Mouse (Mus musculus) embryonic fibroblast, embryonic 13.5 days (primary cell): ENCODE data around the gene Krt83. TPM values are rescaled to one million over a fixed set of nuclear protein-coding genes. Genes with fewer than 3 reads are reported as not detected.
A peak's percentile ranks its signal among the peaks of the same experiment; 100 is the strongest.

Experiments used
- H3K27ac ChIP-seq: 2 replicates; pipeline ENCODE4 v1.5.1; 2012; ENCODE audit warnings: low read length, control low read depth, inconsistent platforms; ENCODE audit not compliant: insufficient read depth
- H3K4me1 ChIP-seq: 2 replicates; pipeline ENCODE4 v1.6.1; 2011; ENCODE audit warnings: low read length; ENCODE audit not compliant: control insufficient read depth, insufficient read depth
- H3K4me3 ChIP-seq: 2 replicates; pipeline ENCODE4 v1.5.1; 2011; ENCODE audit warnings: mild to moderate bottlenecking, control low read depth, low read length; ENCODE audit not compliant: insufficient read depth
- CTCF ChIP-seq: IDR thresholded peaks from 2 replicates; pipeline ENCODE4 v1.5.1; 2011; ENCODE audit warnings: mild to moderate bottlenecking, control low read depth, low read length, moderate library complexity, borderline replicate concordance; ENCODE audit not compliant: insufficient read depth
- POLR2A ChIP-seq: IDR thresholded peaks from 2 replicates; pipeline ENCODE4 v1.6.1; 2011; ENCODE audit warnings: low read depth, mild to moderate bottlenecking, control low read depth, low read length, moderate library complexity
- polyA plus RNA-seq: library from polyadenylated mRNA; stranded (reverse); fragments of >200 nt; gene quantifications from 2 replicates; pipeline ENCODE4 v1.2.4, GENCODE M21; 2011; ENCODE audit warnings: low read depth; ENCODE audit not compliant: missing spikeins, insufficient read length

The Krt83 gene
- polyA plus RNA-seq, 1 experiment, result not detected

GRCm38 (mm10) chr15:101497181-101497580, 5.9 kb upstream of the Krt83 start:
- Histone ChIP-seq H3K4me3 (no peak overlapping the region), H3K4me1 (no peaks in the 10 kb centered on the region), H3K27ac (no peak overlapping the region)
- TF ChIP-seq POLR2A (no peak), CTCF (0 out of 2 replicates have a peak, but pooled peaks have one; percentile 25)

- Histone ChIP-seq H3K4me1 (no peaks in the 10 kb centered on the region), H3K27ac (no peak overlapping the region), H3K4me3 (no peak overlapping the region)
- TF ChIP-seq CTCF, result no peak
- TF ChIP-seq POLR2A, result no peak
Measured at GRCm38 (mm10) chr15:101495266-101495665, 4.0 kb upstream of the Krt83 start.

- no peak for TF ChIP-seq CTCF
- no peak for TF ChIP-seq POLR2A
- H3K4me3 ChIP-seq, result no peak overlapping the region
- H3K27ac ChIP-seq, result no peak overlapping the region
- H3K4me1 ChIP-seq, result no peaks in the 10 kb centered on the region
Measured at GRCm38 (mm10) chr15:101494203-101494602, 2.9 kb upstream of the Krt83 start.

- TF ChIP-seq CTCF (no peak), POLR2A (no peak)
- Histone ChIP-seq H3K4me1 (no peaks in the 10 kb centered on the region), H3K27ac (no peak overlapping the region), H3K4me3 (no peak overlapping the region)
Measured at GRCm38 (mm10) chr15:101493713-101494112, 2.4 kb upstream of the Krt83 start.

- Histone ChIP-seq H3K4me1 (no peaks in the 10 kb centered on the region), H3K4me3 (no peak overlapping the region), H3K27ac (no peak overlapping the region)
- TF ChIP-seq POLR2A (no peak), CTCF (no peak)
Measured at GRCm38 (mm10) chr15:101492718-101493117, 1.4 kb upstream of the Krt83 start.

GRCm38 (mm10) chr15:101485911-101486635, 5.2 kb downstream of the Krt83 start:
- Histone ChIP-seq H3K4me1 (no peaks in the 10 kb centered on the region), H3K4me3 (no peak overlapping the region), H3K27ac (no peak overlapping the region)
- TF ChIP-seq CTCF (no peak), POLR2A (no peak)

- TF ChIP-seq CTCF (no peak), POLR2A (no peak)
- Histone ChIP-seq H3K4me1 (no peaks in the 10 kb centered on the region), H3K4me3 (no peak overlapping the region), H3K27ac (no peak overlapping the region)
Measured at GRCm38 (mm10) chr15:101484939-101485338, 6.4 kb downstream of the Krt83 start.

GRCm38 (mm10) chr15:101483646-101484045, 7.7 kb downstream of the Krt83 start:
- Histone ChIP-seq H3K4me1 (no peaks in the 10 kb centered on the region), H3K4me3 (no peak overlapping the region), H3K27ac (no peak overlapping the region)
- no peak for TF ChIP-seq POLR2A
- TF ChIP-seq CTCF, result no peak

GRCm38 (mm10) chr15:101482056-101482455, 9.3 kb downstream of the Krt83 start:
- Histone ChIP-seq H3K4me1 (no peaks in the 10 kb centered on the region), H3K4me3 (no peak overlapping the region), H3K27ac (no peak overlapping the region)
- TF ChIP-seq CTCF (no peak), POLR2A (no peak)

GRCm38 (mm10) chr15:101479666-101480060, 11.6 kb downstream of the Krt83 start:
- Histone ChIP-seq H3K27ac (no peak overlapping the region), H3K4me1 (no peaks in the 10 kb centered on the region), H3K4me3 (no peak overlapping the region)
- no peak for TF ChIP-seq POLR2A
- no peak for TF ChIP-seq CTCF
